Mouse (Mus musculus): Measurements from ENCODE around the gene Dlgap4.

DNA sequence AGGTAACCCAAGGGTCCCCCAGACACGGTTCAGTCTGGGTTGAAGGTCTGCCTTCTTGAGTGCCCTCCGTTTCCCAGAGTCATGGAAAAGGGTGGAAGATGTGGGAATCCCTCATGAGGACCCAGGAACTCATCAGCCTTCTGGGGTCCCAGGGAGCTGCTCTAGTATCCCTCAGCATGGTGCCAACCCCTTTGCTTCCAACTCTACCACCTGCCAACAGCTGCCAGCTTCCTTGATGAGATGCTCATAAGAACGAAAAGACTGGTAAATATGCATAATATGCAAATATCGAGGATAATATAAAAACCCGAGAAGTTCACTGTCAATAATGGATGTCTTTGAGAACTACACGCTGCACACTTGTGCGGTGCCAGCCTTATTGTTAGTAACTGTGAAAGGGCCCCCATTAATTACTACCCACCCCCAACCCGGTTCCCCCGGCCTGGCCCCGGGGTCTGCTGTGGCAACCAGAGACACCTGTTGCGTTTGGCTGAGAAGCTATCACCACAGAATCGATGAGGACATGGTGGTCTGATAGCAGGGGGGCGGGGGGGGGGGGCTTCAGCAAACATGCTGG, 52.2 kb downstream of the Dlgap4 start:
- TF ChIP-seq CTCF (IDR thresholded peaks at IDR 0.05; ENCODE audit: insufficient read depth, low read length), result no peak
- TF ChIP-seq POLR2A (IDR thresholded peaks at IDR 0.05; ENCODE audit: borderline replicate concordance, extremely low read depth, low read depth, low read length), result no peak

Data from lung, adult 2 months (tissue).